8 mouse cellular contexts compared by ENCODE assay signal in genomic region chr6:112924606-112925141, GRCm38 (mm10). TPM values are rescaled to one million over a fixed set of nuclear protein-coding genes. Genes with fewer than 3 reads are reported as not detected.
A peak's percentile ranks its signal among the peaks of the same experiment; 100 is the strongest.
DNase-seq lines count a peak whose midpoint lies in the region; ATAC-seq and TF ChIP-seq lines count a peak whose summit lies in the region.

No protein-coding gene starts in this region.

- peak overlapping the region; percentile 1; the same call in 1 of the 2 replicates for H3K4me2 ChIP-seq in lung, embryonic 14.5 days
- no peak overlapping the region for H3K4me2 ChIP-seq in hindbrain, embryonic 15.5 days

- H3K4me1 ChIP-seq in lung, embryonic 14.5 days (ENCODE audit: insufficient read depth): no peaks in the 10 kb centered on the region; the same call in 1 of the 2 replicates
- peaks cover 74% of the 10 kb centered on the region for H3K4me1 ChIP-seq in hindbrain, embryonic 15.5 days (replicated peaks)

- H3K9ac ChIP-seq in lung, embryonic 14.5 days: no peak overlapping the region
- no peak overlapping the region for H3K9ac ChIP-seq in hindbrain, embryonic 15.5 days

- no peaks in the 10 kb centered on the region for H3K36me3 ChIP-seq in lung, embryonic 14.5 days (ENCODE audit: insufficient read depth)
- no peaks in the 10 kb centered on the region for H3K36me3 ChIP-seq in hindbrain, embryonic 15.5 days

- H3K27me3 ChIP-seq in lung, embryonic 14.5 days (ENCODE audit: insufficient read depth, low read length): no peaks in the 10 kb centered on the region
- H3K27me3 ChIP-seq in hindbrain, embryonic 15.5 days: no peaks in the 10 kb centered on the region

- ATAC-seq in frontal cortex, adult (ENCODE audit: low TSS enrichment): 0 out of 2 replicates have a peak, but pooled peaks have one; percentile 6
- ATAC-seq in lung, embryonic 14.5 days (ENCODE audit: insufficient read depth): no peak; the same call in 1 of the 2 replicates
- no peak for ATAC-seq in hindbrain, embryonic 15.5 days (ENCODE audit: low FRiP score, low read depth)

- no peak for DNase-seq in frontal cortex, postnatal 14 days (ENCODE audit: low spot score in 2 of 2)
- peak; percentile 14 for DNase-seq in lung, embryonic 14.5 days
- no peak for DNase-seq in lung, postnatal 10 days
- no peak for DNase-seq in ovary, postnatal 14 days (ENCODE audit: low spot score)
- DNase-seq in layer of hippocampus, adult 11-12 months (ENCODE audit: low spot score): no peak
- DNase-seq in spleen, postnatal 36 days (ENCODE audit: low spot score in 2 of 2): no peak

- TF ChIP-seq CTCF in lung, embryonic 14.5 days (IDR thresholded peaks at IDR 0.05; ENCODE audit: low read depth): no peak

- H3K9me3 ChIP-seq in lung, embryonic 14.5 days (ENCODE audit: low read depth, low read length): no peaks in the 10 kb centered on the region
- no peaks in the 10 kb centered on the region for H3K9me3 ChIP-seq in hindbrain, embryonic 15.5 days

- no peak overlapping the region for H3K4me3 ChIP-seq in lung, embryonic 14.5 days (ENCODE audit: low read depth, low read length)
- no peak overlapping the region for H3K4me3 ChIP-seq in hindbrain, embryonic 15.5 days

- 61% methylated on average over 13 of the region's 13 CpGs for WGBS in lung, embryonic 14.5 days
- 74% methylated on average over 13 of the region's 13 CpGs for WGBS in hindbrain, embryonic 15.5 days

- H3K27ac ChIP-seq in lung, embryonic 14.5 days (ENCODE audit: low read depth): peak overlapping the region; percentile 68; the same call in 1 of the 2 replicates
- peak overlapping the region; percentile 37; the same call in 1 of the 2 replicates for H3K27ac ChIP-seq in hindbrain, embryonic 15.5 days (replicated peaks)

RNA-seq across cellular contexts. Expression of gene Srgap3, which starts 22.4 kb away (rescaled TPM):
- polyA plus RNA-seq in lung, embryonic 14.5 days (2014; fragmentation: Nextera tagmentation; extraction: Ambion mirVana): 5.0 and 5.5 TPM in 2 replicates
- 30.5 and 36.8 TPM in 2 replicates for polyA plus RNA-seq in hindbrain, embryonic 15.5 days (2015; fragmentation: Nextera tagmentation; extraction: Ambion mirVana)
